Mouse (Mus musculus): ENCODE data around the gene Vwa5b1. TPM values are rescaled to one million over a fixed set of nuclear protein-coding genes. Genes with fewer than 3 reads are reported as not detected.

Vwa5b1 gene
- polyA plus RNA-seq, 1 experiment from 2014 or later: 0.77 TPM

DNA sequence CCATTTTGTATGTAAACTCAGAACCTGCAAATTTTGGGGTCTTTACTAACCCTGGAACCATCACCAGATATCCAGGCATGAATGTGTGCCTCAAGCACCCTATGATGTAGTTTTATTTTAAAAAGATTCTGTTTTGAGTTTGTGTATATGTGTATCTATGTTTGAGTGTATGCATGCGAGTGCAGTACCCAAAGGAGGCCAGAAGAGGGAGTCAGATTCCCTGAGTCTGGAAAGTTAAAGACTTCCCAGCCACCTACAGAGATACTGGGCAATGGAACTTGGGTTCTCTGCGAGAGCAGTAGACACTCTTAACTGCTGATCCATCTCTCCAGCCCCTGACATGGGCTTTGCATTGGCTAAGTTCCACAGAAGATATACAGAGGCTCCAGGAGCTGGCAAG, 101.8 kb downstream of the Vwa5b1 start:
- no peaks in the 10 kb centered on the region for H3K36me3 ChIP-seq (ENCODE audit: control insufficient read depth, insufficient read depth, low read length)
- no peaks in the 10 kb centered on the region for H3K9me3 ChIP-seq (ENCODE audit: control insufficient read depth, low read length)
- no peak for DNase-seq (ENCODE audit: low spot score)
- WGBS: 78% methylated on average over 2 of the region's 2 CpGs
- H3K4me3 ChIP-seq (ENCODE audit: low read depth, low read length): no peak overlapping the region
- H3K27me3 ChIP-seq (ENCODE audit: control insufficient read depth, insufficient read depth, low read length): no peaks in the 10 kb centered on the region
- H3K9ac ChIP-seq (ENCODE audit: low read depth, low read length): no peak overlapping the region
- no peak overlapping the region for H3K4me2 ChIP-seq (replicated peaks; ENCODE audit: low read depth, low read length)
- H3K27ac ChIP-seq (ENCODE audit: low read depth, low read length): no peak overlapping the region
- ATAC-seq (ENCODE audit: low FRiP score): no peak
- H3K4me1 ChIP-seq (replicated peaks; ENCODE audit: control insufficient read depth, insufficient read depth, low read length): peaks cover 8% of the 10 kb centered on the region

DNA sequence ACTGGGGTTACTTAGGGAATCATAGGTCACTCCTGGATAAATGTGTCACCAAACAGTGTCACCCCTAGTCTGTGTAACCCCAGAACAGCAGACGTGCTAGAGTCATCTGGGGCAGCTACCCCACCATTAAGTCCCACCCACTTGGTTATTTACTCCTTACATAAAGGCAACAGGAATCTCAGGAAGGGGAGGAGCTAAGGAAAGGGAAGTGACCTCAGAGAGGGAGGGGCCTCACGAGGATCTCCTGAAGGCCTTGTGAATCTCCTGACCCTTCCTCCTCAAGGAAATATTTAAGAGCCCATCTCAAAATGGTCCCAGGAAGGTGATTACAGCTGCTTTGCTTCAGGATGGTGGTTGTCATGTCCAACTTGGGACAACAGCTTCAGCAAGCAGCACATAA, 103.9 kb downstream of the Vwa5b1 start:
- Histone ChIP-seq H3K27me3 (ENCODE audit: control insufficient read depth, insufficient read depth, low read length) (no peaks in the 10 kb centered on the region), H3K27ac (ENCODE audit: low read depth, low read length) (no peak overlapping the region), H3K4me2 (replicated peaks; ENCODE audit: low read depth, low read length) (no peak overlapping the region), H3K9ac (ENCODE audit: low read depth, low read length) (no peak overlapping the region), H3K9me3 (ENCODE audit: control insufficient read depth, low read length) (no peaks in the 10 kb centered on the region), H3K4me3 (ENCODE audit: low read depth, low read length) (no peak overlapping the region), H3K36me3 (ENCODE audit: control insufficient read depth, insufficient read depth, low read length) (no peaks in the 10 kb centered on the region), H3K4me1 (replicated peaks; ENCODE audit: control insufficient read depth, insufficient read depth, low read length) (no peaks in the 10 kb centered on the region; the same call in 1 of the 2 replicates)
- ATAC-seq (ENCODE audit: low FRiP score) (no peak), DNase-seq (ENCODE audit: low spot score) (no peak)
- 80% methylated on average over 2 of the region's 2 CpGs for WGBS

DNA sequence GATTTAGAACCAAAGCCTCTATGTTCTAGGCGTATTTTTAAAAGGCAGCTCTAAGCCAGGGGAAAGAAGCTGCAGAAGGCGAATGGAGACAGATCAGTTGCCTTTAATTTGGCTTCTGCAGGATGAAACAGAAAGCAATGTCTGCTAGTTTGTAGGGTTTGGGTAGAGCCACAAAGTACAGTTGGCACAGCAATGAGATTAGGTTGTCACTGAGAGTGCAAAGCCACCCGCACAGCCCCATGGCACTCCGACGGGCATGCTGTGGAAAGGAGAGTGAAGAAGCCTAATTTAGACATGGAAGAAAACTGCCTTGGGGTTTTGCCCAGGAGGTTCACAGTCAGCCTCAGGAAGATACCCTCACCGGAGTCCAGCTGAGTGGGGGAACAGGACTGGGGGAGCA, 105.7 kb downstream of the Vwa5b1 start:
- WGBS: 94% methylated on average over 6 of the region's 6 CpGs
- H3K9ac ChIP-seq (ENCODE audit: low read depth, low read length): no peak overlapping the region
- ATAC-seq (ENCODE audit: low FRiP score): no peak

DNA sequence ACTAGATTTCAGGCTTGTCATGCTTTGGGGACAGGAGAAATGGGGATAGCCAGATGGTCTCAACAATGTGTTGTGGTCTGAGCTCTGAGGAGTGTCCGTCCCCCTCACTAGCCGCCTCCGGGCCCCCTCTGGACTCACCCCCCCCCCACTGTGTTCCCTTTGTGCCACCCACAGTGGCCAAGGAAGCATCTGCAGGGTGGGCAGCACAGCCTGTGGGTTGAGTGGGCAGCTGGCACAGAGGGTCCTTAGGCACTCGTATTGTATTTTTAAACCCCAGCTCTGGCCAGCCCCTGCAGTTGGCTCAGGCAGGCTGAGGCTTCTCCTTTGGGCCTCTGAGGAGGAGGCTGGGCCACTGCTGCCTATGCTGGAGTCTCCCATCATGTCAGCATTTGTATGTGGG, 110.0 kb downstream of the Vwa5b1 start:
- no peak overlapping the region for H3K4me3 ChIP-seq (ENCODE audit: low read depth, low read length)
- no peak for ATAC-seq (ENCODE audit: low FRiP score)

More for the DNA sequence above, 105.7 kb downstream of the Vwa5b1 start:
- no peak overlapping the region for H3K4me2 ChIP-seq (replicated peaks; ENCODE audit: low read depth, low read length)
- H3K27ac ChIP-seq (ENCODE audit: low read depth, low read length): no peak overlapping the region
- H3K4me3 ChIP-seq (ENCODE audit: low read depth, low read length): no peak overlapping the region
- H3K9me3 ChIP-seq (ENCODE audit: control insufficient read depth, low read length): no peaks in the 10 kb centered on the region
- no peaks in the 10 kb centered on the region for H3K4me1 ChIP-seq (replicated peaks; ENCODE audit: control insufficient read depth, insufficient read depth, low read length)
- no peaks in the 10 kb centered on the region for H3K27me3 ChIP-seq (ENCODE audit: control insufficient read depth, insufficient read depth, low read length)
- no peaks in the 10 kb centered on the region for H3K36me3 ChIP-seq (ENCODE audit: control insufficient read depth, insufficient read depth, low read length)
- no peak for DNase-seq (ENCODE audit: low spot score)

DNA sequence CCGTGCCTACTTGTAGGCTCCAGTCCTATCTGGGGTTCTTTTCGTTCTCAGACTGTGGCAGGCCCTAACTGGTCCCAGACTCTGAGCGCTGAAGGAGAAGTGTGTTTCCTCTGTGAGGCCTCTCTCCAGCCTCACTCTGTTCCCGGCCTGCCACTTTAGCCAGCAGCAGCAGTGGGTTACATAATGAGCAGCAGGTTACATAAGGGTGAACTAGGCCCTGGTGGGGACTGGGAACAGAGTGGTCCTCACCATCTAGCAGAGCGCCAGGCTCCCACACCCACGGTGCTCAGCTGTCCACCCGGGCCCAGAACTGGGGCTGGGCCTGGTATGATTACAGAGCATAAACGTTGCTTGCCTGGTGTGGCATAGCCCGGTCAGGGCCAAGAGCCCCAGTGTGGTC, 110.9 kb downstream of the Vwa5b1 start:
- Histone ChIP-seq H3K4me1 (replicated peaks; ENCODE audit: control insufficient read depth, insufficient read depth, low read length) (no peaks in the 10 kb centered on the region; the same call in 1 of the 2 replicates), H3K27me3 (ENCODE audit: control insufficient read depth, insufficient read depth, low read length) (no peaks in the 10 kb centered on the region), H3K27ac (ENCODE audit: low read depth, low read length) (no peak overlapping the region), H3K36me3 (ENCODE audit: control insufficient read depth, insufficient read depth, low read length) (no peaks in the 10 kb centered on the region), H3K9me3 (ENCODE audit: control insufficient read depth, low read length) (no peaks in the 10 kb centered on the region), H3K4me2 (replicated peaks; ENCODE audit: low read depth, low read length) (no peak overlapping the region), H3K9ac (ENCODE audit: low read depth, low read length) (no peak overlapping the region), H3K4me3 (ENCODE audit: low read depth, low read length) (no peak overlapping the region)
- DNase-seq (ENCODE audit: low spot score): no peak
- no peak for ATAC-seq (ENCODE audit: low FRiP score)
- 84% methylated on average over 9 of the region's 9 CpGs for WGBS

More for the DNA sequence above, 110.0 kb downstream of the Vwa5b1 start:
- Histone ChIP-seq H3K9me3 (ENCODE audit: control insufficient read depth, low read length) (no peaks in the 10 kb centered on the region), H3K4me2 (replicated peaks; ENCODE audit: low read depth, low read length) (no peak overlapping the region), H3K36me3 (ENCODE audit: control insufficient read depth, insufficient read depth, low read length) (no peaks in the 10 kb centered on the region), H3K27ac (ENCODE audit: low read depth, low read length) (no peak overlapping the region), H3K27me3 (ENCODE audit: control insufficient read depth, insufficient read depth, low read length) (no peaks in the 10 kb centered on the region), H3K9ac (ENCODE audit: low read depth, low read length) (no peak overlapping the region), H3K4me1 (replicated peaks; ENCODE audit: control insufficient read depth, insufficient read depth, low read length) (no peaks in the 10 kb centered on the region; the same call in 1 of the 2 replicates)
- 70% methylated on average over 4 of the region's 4 CpGs for WGBS
- DNase-seq (ENCODE audit: low spot score): no peak

DNA sequence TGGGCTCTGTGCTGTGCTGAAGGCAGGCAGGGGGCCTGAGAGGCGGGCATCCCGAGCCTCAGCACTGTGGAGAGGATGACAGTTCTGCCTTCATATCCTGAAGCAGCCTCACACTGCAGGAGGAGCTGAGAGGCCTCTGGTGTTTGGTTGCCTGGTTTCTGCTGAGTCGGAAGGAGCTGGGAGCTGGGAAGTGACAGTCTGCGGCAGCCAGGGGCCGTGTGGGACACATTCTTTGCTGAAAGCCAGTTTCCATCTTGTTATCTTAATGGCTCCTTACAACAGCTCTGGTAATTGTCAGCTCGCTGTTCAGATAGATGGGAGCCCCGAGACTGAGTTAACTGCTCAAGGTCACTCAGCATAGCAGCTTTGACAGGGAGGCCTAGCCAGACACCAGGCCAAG, 111.9 kb downstream of the Vwa5b1 start:
- no peak overlapping the region for H3K9ac ChIP-seq (ENCODE audit: low read depth, low read length)
- no peaks in the 10 kb centered on the region for H3K27me3 ChIP-seq (ENCODE audit: control insufficient read depth, insufficient read depth, low read length)
- no peaks in the 10 kb centered on the region; the same call in 1 of the 2 replicates for H3K4me1 ChIP-seq (replicated peaks; ENCODE audit: control insufficient read depth, insufficient read depth, low read length)
- H3K4me2 ChIP-seq (replicated peaks; ENCODE audit: low read depth, low read length): no peak overlapping the region
- H3K27ac ChIP-seq (ENCODE audit: low read depth, low read length): 0 out of 2 replicates have a peak overlapping the region, but pooled peaks have one; percentile 30
- no peaks in the 10 kb centered on the region for H3K36me3 ChIP-seq (ENCODE audit: control insufficient read depth, insufficient read depth, low read length)
- DNase-seq (ENCODE audit: low spot score): no peak
- H3K9me3 ChIP-seq (ENCODE audit: control insufficient read depth, low read length): no peaks in the 10 kb centered on the region
- ATAC-seq (ENCODE audit: low FRiP score): no peak
- no peak overlapping the region for H3K4me3 ChIP-seq (ENCODE audit: low read depth, low read length)
- 53% methylated on average over 7 of the region's 7 CpGs for WGBS

DNA sequence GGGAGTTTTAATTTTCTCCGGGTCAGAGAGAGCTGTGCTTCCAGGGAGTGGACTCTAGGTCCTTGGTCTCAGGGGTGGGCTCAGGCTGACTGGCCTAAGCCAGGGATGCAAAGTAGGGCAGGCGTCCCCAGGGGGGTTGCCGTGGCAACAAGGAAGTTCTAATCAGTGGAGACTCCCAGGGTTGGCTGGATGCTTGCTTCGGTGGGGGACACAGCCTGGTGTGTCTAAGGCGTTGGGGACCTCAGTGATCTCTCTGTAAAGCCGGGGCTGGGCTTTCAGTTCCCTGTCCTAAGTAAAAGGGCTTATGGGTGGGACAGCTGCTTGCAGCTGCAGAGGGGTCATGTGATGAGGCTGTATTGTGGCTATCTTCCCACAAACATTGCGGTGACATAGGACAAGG, 113.4 kb downstream of the Vwa5b1 start:
- Histone ChIP-seq H3K4me2 (replicated peaks; ENCODE audit: low read depth, low read length) (no peak overlapping the region), H3K9me3 (ENCODE audit: control insufficient read depth, low read length) (no peaks in the 10 kb centered on the region), H3K27ac (ENCODE audit: low read depth, low read length) (peak overlapping the region; percentile 30; the same call in 1 of the 2 replicates), H3K27me3 (ENCODE audit: control insufficient read depth, insufficient read depth, low read length) (no peaks in the 10 kb centered on the region), H3K4me3 (ENCODE audit: low read depth, low read length) (no peak overlapping the region), H3K36me3 (ENCODE audit: control insufficient read depth, insufficient read depth, low read length) (no peaks in the 10 kb centered on the region), H3K4me1 (replicated peaks; ENCODE audit: control insufficient read depth, insufficient read depth, low read length) (peaks cover 3% of the 10 kb centered on the region), H3K9ac (ENCODE audit: low read depth, low read length) (no peak overlapping the region)
- DNase-seq (ENCODE audit: low spot score) (peak; percentile 77), ATAC-seq (ENCODE audit: low FRiP score) (peak; percentile 66; the same call in 1 of the 2 replicates)
- 9% methylated on average over 7 of the region's 7 CpGs for WGBS

DNA sequence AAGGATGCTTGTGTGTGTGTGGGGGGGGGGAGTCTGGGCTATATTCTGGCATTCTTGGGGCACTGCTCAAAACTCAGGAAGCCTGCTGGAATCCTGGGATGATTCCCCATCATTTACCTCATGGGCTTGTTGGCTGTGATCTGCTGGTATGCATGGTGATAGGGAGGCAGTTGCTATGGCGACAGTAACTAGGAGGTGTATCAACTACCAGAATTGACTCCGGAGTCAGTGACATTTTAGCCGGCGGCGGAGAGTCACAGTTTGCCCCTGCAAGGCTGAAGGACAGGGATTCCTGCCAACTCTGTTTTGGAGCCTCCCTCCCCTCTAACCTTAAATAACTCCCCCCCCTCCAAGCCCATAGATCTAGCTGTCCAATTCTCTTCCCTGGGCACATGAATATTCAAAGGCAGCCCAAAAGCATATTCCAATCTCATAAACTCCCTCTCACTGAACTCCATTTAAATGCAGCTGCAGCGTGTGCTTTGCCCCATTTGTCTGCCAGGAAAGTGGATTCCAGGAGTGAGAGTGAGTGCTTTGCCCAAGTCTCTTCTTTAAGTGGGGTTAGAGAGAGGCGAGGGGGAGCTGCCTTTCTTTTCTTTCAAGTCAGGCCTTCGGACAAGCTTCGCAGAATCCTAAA, 118.4 kb downstream of the Vwa5b1 start:
- Histone ChIP-seq H3K27me3 (ENCODE audit: control insufficient read depth, insufficient read depth, low read length) (no peaks in the 10 kb centered on the region), H3K9me3 (ENCODE audit: control insufficient read depth, low read length) (no peaks in the 10 kb centered on the region), H3K36me3 (ENCODE audit: control insufficient read depth, insufficient read depth, low read length) (no peaks in the 10 kb centered on the region), H3K4me2 (replicated peaks; ENCODE audit: low read depth, low read length) (no peak overlapping the region), H3K4me1 (replicated peaks; ENCODE audit: control insufficient read depth, insufficient read depth, low read length) (peaks cover 4% of the 10 kb centered on the region), H3K4me3 (ENCODE audit: low read depth, low read length) (no peak overlapping the region), H3K9ac (ENCODE audit: low read depth, low read length) (no peak overlapping the region), H3K27ac (ENCODE audit: low read depth, low read length) (no peak overlapping the region)
- 42% methylated on average over 9 of the region's 9 CpGs for WGBS
- no peak for ATAC-seq (ENCODE audit: low FRiP score)
- DNase-seq (ENCODE audit: low spot score): peak; percentile 65

DNA sequence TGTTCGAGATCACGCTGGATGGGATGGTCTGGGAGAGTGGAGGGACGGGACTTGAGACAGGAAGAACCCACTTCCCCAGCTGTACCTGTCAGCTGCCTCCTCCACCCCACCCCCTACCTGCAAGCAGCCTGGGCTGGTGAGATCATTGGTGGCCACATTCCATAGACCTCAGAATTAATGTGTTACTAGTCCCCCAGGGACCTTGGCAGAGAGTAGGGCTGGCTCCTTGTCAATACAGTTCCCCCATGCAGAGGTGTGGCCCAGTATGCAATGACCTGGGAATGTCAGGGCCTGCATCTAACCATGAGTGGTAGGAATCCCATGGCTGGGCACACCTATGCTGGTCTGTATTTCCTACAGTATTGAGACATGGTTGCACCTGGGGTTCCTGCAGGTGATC, 119.2 kb downstream of the Vwa5b1 start:
- Histone ChIP-seq H3K36me3 (ENCODE audit: control insufficient read depth, insufficient read depth, low read length) (no peaks in the 10 kb centered on the region), H3K9me3 (ENCODE audit: control insufficient read depth, low read length) (no peaks in the 10 kb centered on the region), H3K4me2 (replicated peaks; ENCODE audit: low read depth, low read length) (no peak overlapping the region), H3K9ac (ENCODE audit: low read depth, low read length) (no peak overlapping the region), H3K27ac (ENCODE audit: low read depth, low read length) (no peak overlapping the region), H3K4me1 (replicated peaks; ENCODE audit: control insufficient read depth, insufficient read depth, low read length) (peaks cover 4% of the 10 kb centered on the region; the same call in 1 of the 2 replicates), H3K4me3 (ENCODE audit: low read depth, low read length) (no peak overlapping the region), H3K27me3 (ENCODE audit: control insufficient read depth, insufficient read depth, low read length) (no peaks in the 10 kb centered on the region)
- no peak for DNase-seq (ENCODE audit: low spot score)
- 88% methylated on average over 3 of the region's 3 CpGs for WGBS
- no peak for ATAC-seq (ENCODE audit: low FRiP score)

All from hindbrain, embryonic 11.5 days (tissue).